ENCODE assay signal across 8 mouse cellular contexts in genomic region chr17:62545330-62545729, GRCm38 (mm10).
A peak's percentile ranks its signal among the peaks of the same experiment; 100 is the strongest.
DNase-seq lines count a peak whose midpoint lies in the region; ATAC-seq and TF ChIP-seq lines count a peak whose summit lies in the region.
"Had no signal": no experiment of that assay in that cellular context is flagged by ENCODE, and none has a peak within 500 bp of the region (broad histone marks: within the 10 kb centered on the region; RNA-seq: fewer than 3 reads in every experiment).

No protein-coding gene starts in this region.

- no peak overlapping the region for H3K9ac ChIP-seq in lung, embryonic 14.5 days

- no peaks in the 10 kb centered on the region for H3K36me3 ChIP-seq in lung, embryonic 14.5 days (ENCODE audit: insufficient read depth)

- 55% methylated on average over 9 of the region's 9 CpGs for WGBS in lung, embryonic 14.5 days

- intact Hi-C loops in heart, postnatal 25 days (cut with DNase I): no loop called here

- no peak overlapping the region for H3K4me2 ChIP-seq in lung, embryonic 14.5 days

- no peaks in the 10 kb centered on the region for H3K4me1 ChIP-seq in lung, embryonic 14.5 days (ENCODE audit: insufficient read depth)

- ATAC-seq in lung, embryonic 14.5 days (ENCODE audit: insufficient read depth): no peak

- H3K27ac ChIP-seq in lung, embryonic 14.5 days (ENCODE audit: low read depth): no peak overlapping the region

- no peaks in the 10 kb centered on the region for H3K9me3 ChIP-seq in lung, embryonic 14.5 days (ENCODE audit: low read depth, low read length)

- DNase-seq in lung, embryonic 14.5 days: peak; percentile 21
- DNase-seq in lung, postnatal 10 days: no peak
- DNase-seq in heart, adult 8-10 months (ENCODE audit: low spot score): peak; percentile 44
- peak; percentile 30 for DNase-seq in heart, postnatal 25 days (ENCODE audit: low spot score)
- peak; percentile 10 for DNase-seq in right cerebral cortex, postnatal 14 days
- DNase-seq in thymus, postnatal 25 days: no peak
- no peak for DNase-seq in adrenal gland, postnatal 14 days
- DNase-seq: thymus, adult 18-20 months had no signal

- no peak overlapping the region for H3K4me3 ChIP-seq in lung, embryonic 14.5 days (ENCODE audit: low read depth, low read length)

- no peak for TF ChIP-seq CTCF in lung, embryonic 14.5 days (IDR thresholded peaks at IDR 0.05; ENCODE audit: low read depth)

- H3K27me3 ChIP-seq in lung, embryonic 14.5 days (ENCODE audit: insufficient read depth, low read length): no peaks in the 10 kb centered on the region

Comparison
In these comparisons a context has a peak if more than half of its experiments do, and no peak if none do; other contexts are left out.
1. DNase-seq: peak in lung, embryonic 14.5 days (single experiment), heart, adult 8-10 months (single experiment), heart, postnatal 25 days (single experiment) and right cerebral cortex, postnatal 14 days (single experiment); none in lung, postnatal 10 days (single experiment), thymus, postnatal 25 days (single experiment) and adrenal gland, postnatal 14 days (single experiment).